Mouse (Mus musculus) cortical plate, adult 2 months (tissue): Measurements from ENCODE around the gene Zfp706.

Experiments
- CTCF ChIP-seq: fragments of 200-500 bp; IDR thresholded peaks from 2 replicates; pipeline ENCODE4 v1.5.1; 2011; ENCODE audit warnings: mild to moderate bottlenecking, control low read depth, low read length; ENCODE audit not compliant: insufficient read depth; ENCODE audit errors: extremely low read depth
- POLR2A ChIP-seq: fragments of 200-500 bp; IDR thresholded peaks from 2 replicates; pipeline ENCODE4 v1.6.1; 2011; ENCODE audit warnings: mild to moderate bottlenecking, low read length, control low read depth; ENCODE audit not compliant: insufficient read depth; ENCODE audit errors: extremely low read depth

GRCm38 (mm10) chr15:36993435-36994178 lies 14.0 kb downstream of the Zfp706 start:
- TF ChIP-seq CTCF (no peak), POLR2A (no peak)
